Mouse (Mus musculus) lung, embryonic 14.5 days (tissue): Measurements from ENCODE around the gene Smad6. TPM values are rescaled to one million over a fixed set of nuclear protein-coding genes. Genes with fewer than 3 reads are reported as not detected.

Source experiments
- ATAC-seq: fragments of 200-750 bp; cut with Nextera tagmentation; 2 replicates; pipeline ENCODE4 v1.8.0; 2017; ENCODE audit warnings: mild to moderate bottlenecking, moderate TSS enrichment, moderate library complexity; ENCODE audit not compliant: insufficient read depth
- DNase-seq: peaks from one replicate; pipeline ENCODE4 v3.0.0-alpha.2; 2015
- H3K27ac ChIP-seq: fragments of 300-500 bp; sonication (generic); 2 replicates; pipeline ENCODE4 v1.5.1; 2014; ENCODE audit warnings: low read depth, mild to moderate bottlenecking, moderate library complexity
- H3K27me3 ChIP-seq: fragments of 300-500 bp; sonication (generic); 2 replicates; pipeline ENCODE4 v1.6.1; 2014; ENCODE audit warnings: low read length, control low read depth; ENCODE audit not compliant: insufficient read depth
- H3K36me3 ChIP-seq: fragments of 300-500 bp; sonication (generic); 2 replicates; pipeline ENCODE4 v1.6.1; 2014; ENCODE audit warnings: control low read depth; ENCODE audit not compliant: insufficient read depth
- H3K4me1 ChIP-seq: fragments of 300-500 bp; sonication (generic); 2 replicates; pipeline ENCODE4 v1.6.1; 2014; ENCODE audit warnings: antibody characterized with exemption, control low read depth; ENCODE audit not compliant: insufficient read depth
- H3K4me2 ChIP-seq: fragments of 300-500 bp; sonication (generic); 2 replicates; pipeline ENCODE4 v1.6.1; 2014; ENCODE audit warnings: mild to moderate bottlenecking
- H3K4me3 ChIP-seq: fragments of 300-500 bp; sonication (generic); 2 replicates; pipeline ENCODE4 v1.5.1; 2014; ENCODE audit warnings: low read depth, low read length
- H3K9ac ChIP-seq: fragments of 300-500 bp; sonication (generic); 2 replicates; pipeline ENCODE4 v1.6.1; 2014
- H3K9me3 ChIP-seq: fragments of 300-500 bp; sonication (generic); 2 replicates; pipeline ENCODE4 v1.6.1; 2016; ENCODE audit warnings: low read depth, low read length, control low read depth
- CTCF ChIP-seq: IDR thresholded peaks from 2 replicates; pipeline ENCODE4 v1.5.1; 2016; ENCODE audit warnings: antibody characterized with exemption, low read depth
- WGBS: fragments of 180-500 bp; shearing (Covaris S2); extraction: QIAGEN DNeasy Blood & Tissue Kit; methylation state at CpG from one replicate; pipeline ENCODE4 v1.1.7; 2014; 5-methylcytosine and 5-hydroxymethylcytosine counted together
- polyA plus RNA-seq: library from polyadenylated mRNA; unstranded; fragments of >200 nt; fragmentation: Nextera tagmentation; extraction: Ambion mirVana; gene quantifications from 2 replicates; pipeline ENCODE4 v1.2.1, GENCODE M21; 2014

The Smad6 gene
- polyA plus RNA-seq, 1 experiment from 2014 or later = 15.3 TPM

DNA sequence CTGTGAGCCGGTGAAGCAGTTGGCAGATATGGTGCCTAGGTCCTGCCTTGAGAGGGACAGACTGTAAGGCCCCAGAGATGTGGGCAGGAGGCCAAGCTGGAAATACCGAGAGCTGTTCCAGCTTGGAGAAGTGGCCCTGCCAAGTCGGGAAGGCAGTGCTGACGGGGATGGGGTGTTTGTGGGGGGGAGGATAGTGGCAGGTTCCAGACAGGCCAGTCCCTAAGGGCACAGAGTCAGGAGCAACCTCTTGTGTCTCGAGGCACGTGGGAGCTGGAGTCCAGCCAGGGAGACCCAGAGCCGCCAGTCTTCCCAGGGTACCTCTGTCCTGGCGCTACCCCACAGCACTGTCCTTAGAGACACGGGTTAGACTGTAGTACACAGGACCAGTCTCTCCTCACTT lies 53.3 kb downstream of the Smad6 start:
- Histone ChIP-seq H3K36me3 (peaks cover 14% of the 10 kb centered on the region), H3K4me1 (peaks cover 72% of the 10 kb centered on the region), H3K9me3 (no peaks in the 10 kb centered on the region), H3K9ac (no peak overlapping the region), H3K4me2 (peak overlapping the region; percentile 34; the same call in 1 of the 2 replicates), H3K4me3 (no peak overlapping the region), H3K27me3 (no peaks in the 10 kb centered on the region), H3K27ac (peak overlapping the region; percentile 94)
- no peak for TF ChIP-seq CTCF
- WGBS = 16% methylated on average over 9 of the region's 9 CpGs
- peak; percentile 76 for ATAC-seq
- peak; percentile 96 for DNase-seq

DNA sequence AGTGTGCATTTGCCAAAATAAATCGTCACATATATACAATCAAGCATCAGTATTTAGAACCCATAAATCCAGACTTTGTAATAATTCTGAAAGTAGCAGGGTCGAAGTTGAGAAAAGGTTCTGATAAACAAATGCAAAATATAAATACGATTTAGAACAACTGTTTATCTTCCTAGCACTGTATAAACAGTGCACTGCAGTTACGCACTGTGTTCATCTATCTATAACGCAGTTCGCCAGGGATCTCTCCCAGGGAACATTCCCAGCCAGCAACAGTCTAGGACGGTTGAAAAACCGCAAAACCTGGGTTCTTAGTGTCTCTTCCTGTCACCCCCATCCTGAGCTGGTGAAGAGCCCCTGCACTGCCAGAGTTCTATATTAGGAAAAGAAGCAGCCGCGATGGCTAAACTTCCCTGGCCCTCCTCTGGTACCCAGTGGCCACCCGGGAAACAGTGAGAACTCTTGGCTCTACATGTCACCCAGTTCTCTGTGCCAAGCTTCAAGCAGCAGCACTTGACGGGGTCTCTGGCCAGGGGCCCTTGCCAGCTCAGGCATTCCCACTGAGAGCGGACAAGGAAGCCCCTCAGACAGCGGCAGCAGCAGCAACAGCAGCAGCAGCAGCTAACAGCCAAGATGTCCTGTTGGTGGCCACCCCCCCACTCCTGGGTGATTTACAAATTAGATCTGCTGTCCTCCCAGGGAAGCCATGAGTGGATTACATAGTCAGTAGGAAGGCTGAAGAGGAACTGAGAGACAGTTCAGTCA lies 54.3 kb downstream of the Smad6 start:
- ATAC-seq (peak; percentile 62), DNase-seq (peak; percentile 80)
- peaks cover 7% of the 10 kb centered on the region for H3K36me3 ChIP-seq
- WGBS = 31% methylated on average over 14 of the region's 14 CpGs
- peaks cover 65% of the 10 kb centered on the region for H3K4me1 ChIP-seq
- no peak for TF ChIP-seq CTCF
- H3K4me2 ChIP-seq = peak overlapping the region; percentile 24; the same call in 1 of the 2 replicates
- H3K27ac ChIP-seq = peak overlapping the region; percentile 94
- H3K9ac ChIP-seq = no peak overlapping the region
- H3K27me3 ChIP-seq = no peaks in the 10 kb centered on the region
- H3K4me3 ChIP-seq = no peak overlapping the region
- H3K9me3 ChIP-seq = no peaks in the 10 kb centered on the region

GRCm38 (mm10) chr9:63965579-63965981 lies 56.3 kb downstream of the Smad6 start:
- H3K9ac ChIP-seq = no peak overlapping the region
- TF ChIP-seq CTCF = no peak
- ATAC-seq (no peak), DNase-seq (peak; percentile 62)
- H3K9me3 ChIP-seq = no peaks in the 10 kb centered on the region
- H3K27ac ChIP-seq = peak overlapping the region; percentile 66
- no peak overlapping the region for H3K4me3 ChIP-seq
- 25% methylated on average over 4 of the region's 4 CpGs for WGBS
- no peaks in the 10 kb centered on the region for H3K27me3 ChIP-seq
- peak overlapping the region; percentile 26 for H3K4me2 ChIP-seq
- H3K36me3 ChIP-seq = 0 out of 2 replicates have a peak, but pooled peaks cover 3% of the 10 kb centered on the region
- peaks cover 65% of the 10 kb centered on the region for H3K4me1 ChIP-seq

DNA sequence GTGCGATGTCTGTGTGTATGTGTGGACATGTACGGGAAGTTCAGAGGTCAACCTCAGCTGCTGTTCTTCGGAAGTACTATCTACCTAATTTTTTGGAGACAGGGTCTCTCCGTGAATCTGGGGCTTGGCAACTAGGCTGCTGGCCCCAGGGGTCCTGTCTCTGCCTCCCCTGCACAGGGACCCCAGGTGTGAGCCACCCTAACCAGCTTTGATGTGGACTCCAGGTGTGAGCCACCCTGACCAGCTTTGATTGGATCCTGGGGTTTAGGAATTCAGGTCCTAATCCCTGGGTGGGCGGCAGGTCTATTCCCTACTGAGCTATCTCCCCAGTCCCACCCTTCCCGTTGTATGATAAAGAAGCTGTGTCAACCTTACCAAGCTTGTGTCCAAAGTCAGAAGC lies 60.0 kb downstream of the Smad6 start:
- TF ChIP-seq CTCF = no peak
- peaks cover 67% of the 10 kb centered on the region for H3K4me1 ChIP-seq
- DNase-seq = no peak
- H3K4me3 ChIP-seq = no peak overlapping the region
- 69% methylated on average over 6 of the region's 6 CpGs for WGBS
- H3K27ac ChIP-seq = no peak overlapping the region
- H3K36me3 ChIP-seq = 0 out of 2 replicates have a peak, but pooled peaks cover 7% of the 10 kb centered on the region
- no peaks in the 10 kb centered on the region for H3K27me3 ChIP-seq
- no peak overlapping the region for H3K9ac ChIP-seq
- no peak for ATAC-seq
- H3K4me2 ChIP-seq = no peak overlapping the region
- no peaks in the 10 kb centered on the region for H3K9me3 ChIP-seq

DNA sequence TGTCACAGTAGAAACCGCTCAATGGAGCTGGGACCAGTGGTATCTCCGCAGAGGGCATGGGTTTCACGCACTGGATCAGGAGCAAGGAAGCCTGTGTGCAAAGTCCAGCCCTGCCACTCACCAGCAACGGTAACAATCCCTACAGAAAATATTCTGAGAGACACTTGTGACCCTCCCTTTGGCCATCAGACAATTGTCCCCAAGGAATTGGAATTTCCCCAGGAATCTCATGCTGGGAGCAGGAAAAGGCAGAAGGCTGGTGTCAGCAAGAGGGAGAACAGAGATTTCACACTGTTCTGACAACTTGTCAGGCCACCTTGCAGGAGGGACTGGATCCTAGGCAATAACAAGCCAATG lies 61.1 kb downstream of the Smad6 start:
- TF ChIP-seq CTCF = no peak
- Histone ChIP-seq H3K9ac (peak overlapping the region; percentile 41; the same call in 1 of the 2 replicates), H3K4me2 (peak overlapping the region; percentile 49), H3K4me3 (no peak overlapping the region), H3K27me3 (no peaks in the 10 kb centered on the region), H3K27ac (peak overlapping the region; percentile 97), H3K4me1 (peaks cover 61% of the 10 kb centered on the region), H3K9me3 (no peaks in the 10 kb centered on the region), H3K36me3 (0 out of 2 replicates have a peak, but pooled peaks cover 7% of the 10 kb centered on the region)
- ATAC-seq (no peak), DNase-seq (peak; percentile 46)
- 21% methylated on average over 4 of the region's 4 CpGs for WGBS

GRCm38 (mm10) chr9:63959933-63960828 lies 61.7 kb downstream of the Smad6 start:
- Histone ChIP-seq H3K9ac (peak overlapping the region; percentile 41), H3K27me3 (no peaks in the 10 kb centered on the region), H3K4me2 (peak overlapping the region; percentile 49), H3K4me1 (peaks cover 56% of the 10 kb centered on the region), H3K27ac (peak overlapping the region; percentile 97), H3K4me3 (no peak overlapping the region), H3K9me3 (no peaks in the 10 kb centered on the region), H3K36me3 (0 out of 2 replicates have a peak, but pooled peaks cover 7% of the 10 kb centered on the region)
- peak; percentile 77 for DNase-seq
- TF ChIP-seq CTCF = no peak
- WGBS = 5% methylated on average over 21 of the region's 21 CpGs
- ATAC-seq = peak; percentile 29
